Mouse (Mus musculus) testis, postnatal 14 days (tissue): ENCODE data around the gene Spryd7.
"Not testable (repeated sequence)": the region's sequence is repeated elsewhere in the genome, so short reads cannot be mapped to it uniquely, and the experiment has no call there.

Experiments
- DNase-seq: peaks from one replicate; pipeline ENCODE4 v3.0.0; 2021; ENCODE audit warnings: low spot score

The Spryd7 gene

DNA sequence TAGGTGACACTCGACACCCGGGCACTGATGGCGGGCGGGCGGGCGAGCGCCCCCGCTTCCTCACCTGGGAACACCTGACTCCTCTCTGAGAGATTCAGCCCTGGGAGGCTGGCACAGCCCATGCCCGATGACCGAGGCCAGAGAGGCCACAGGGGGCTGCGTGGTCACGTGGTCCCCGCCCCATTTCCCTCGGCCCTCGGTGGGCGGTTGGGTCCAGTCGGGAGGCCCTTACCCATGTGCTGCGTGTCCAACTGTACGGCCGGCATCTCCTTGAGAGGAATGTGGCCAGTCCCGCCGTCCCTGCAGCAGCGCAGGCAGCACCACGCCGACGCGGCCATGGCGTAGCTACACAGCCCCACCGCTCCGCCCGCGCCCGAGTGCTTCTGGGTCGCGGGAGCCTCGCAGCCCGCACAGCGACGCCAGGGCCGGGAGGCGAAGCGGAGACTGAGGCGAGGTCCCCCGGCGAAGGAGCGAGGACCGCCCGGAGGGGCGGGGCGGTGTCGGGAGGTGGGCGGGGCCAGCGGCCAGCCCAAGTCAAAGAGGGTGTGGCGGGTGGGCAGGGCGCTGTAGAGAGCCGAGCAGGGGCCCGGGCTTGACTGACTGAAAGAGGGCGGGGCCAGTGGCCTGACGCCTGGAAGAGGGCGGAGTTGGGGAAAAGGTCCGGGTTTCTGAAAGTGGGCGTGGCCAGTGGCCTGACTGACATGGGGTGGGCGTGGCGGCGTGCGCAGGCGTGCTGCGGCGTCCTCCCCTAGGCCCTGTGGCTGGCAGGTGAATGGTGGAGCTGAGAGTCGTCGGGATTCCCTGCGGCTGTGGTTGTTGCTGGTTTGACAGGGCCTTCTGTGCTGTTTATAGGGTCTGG, at the start of gene Spryd7:
Gene Spryd7 (minus strand): TSS at position 598 of the 859 bp plus-strand sequence.
- peak; percentile 99 for DNase-seq

DNA sequence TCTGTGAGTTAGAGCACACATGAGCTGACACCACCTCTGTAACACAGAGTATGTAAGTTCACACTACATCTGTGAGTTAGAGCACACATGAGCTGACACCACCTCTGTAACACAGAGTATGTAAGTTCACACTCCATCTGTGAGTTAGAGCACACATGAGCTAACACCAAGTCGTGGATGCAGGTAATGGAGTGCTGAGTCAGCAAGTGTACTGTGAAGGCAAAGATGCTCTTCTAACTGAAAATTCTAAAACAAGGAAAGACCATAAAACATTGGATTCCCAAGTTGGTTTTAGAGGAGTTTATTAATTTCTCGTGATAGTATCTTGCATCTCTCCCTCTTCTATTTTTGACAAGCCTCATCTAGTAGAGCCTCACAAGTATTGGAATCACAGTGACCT, 49.4 kb upstream of the Spryd7 start:
- DNase-seq, result not testable (repeated sequence)

- no peak for DNase-seq
These were observed 47.4 kb upstream of the Spryd7 start for GRCm38 (mm10) chr14:61604081-61604480.

- DNase-seq, result no peak
These were observed 46.5 kb upstream of the Spryd7 start for GRCm38 (mm10) chr14:61603069-61603755.

GRCm38 (mm10) chr14:61601348-61601747, 44.7 kb upstream of the Spryd7 start:
- no peak for DNase-seq

- peak; percentile 89 for DNase-seq
These were observed 42.5 kb upstream of the Spryd7 start for GRCm38 (mm10) chr14:61599057-61599806.

- peak; percentile 25 for DNase-seq
These were observed 41.3 kb upstream of the Spryd7 start, which contains the start of gene Trim13 for GRCm38 (mm10) chr14:61597968-61598367. Trim13 (plus strand) TSS chr14:61598247.

GRCm38 (mm10) chr14:61596719-61597426, 40.2 kb upstream of the Spryd7 start:
- DNase-seq, result no peak

DNA sequence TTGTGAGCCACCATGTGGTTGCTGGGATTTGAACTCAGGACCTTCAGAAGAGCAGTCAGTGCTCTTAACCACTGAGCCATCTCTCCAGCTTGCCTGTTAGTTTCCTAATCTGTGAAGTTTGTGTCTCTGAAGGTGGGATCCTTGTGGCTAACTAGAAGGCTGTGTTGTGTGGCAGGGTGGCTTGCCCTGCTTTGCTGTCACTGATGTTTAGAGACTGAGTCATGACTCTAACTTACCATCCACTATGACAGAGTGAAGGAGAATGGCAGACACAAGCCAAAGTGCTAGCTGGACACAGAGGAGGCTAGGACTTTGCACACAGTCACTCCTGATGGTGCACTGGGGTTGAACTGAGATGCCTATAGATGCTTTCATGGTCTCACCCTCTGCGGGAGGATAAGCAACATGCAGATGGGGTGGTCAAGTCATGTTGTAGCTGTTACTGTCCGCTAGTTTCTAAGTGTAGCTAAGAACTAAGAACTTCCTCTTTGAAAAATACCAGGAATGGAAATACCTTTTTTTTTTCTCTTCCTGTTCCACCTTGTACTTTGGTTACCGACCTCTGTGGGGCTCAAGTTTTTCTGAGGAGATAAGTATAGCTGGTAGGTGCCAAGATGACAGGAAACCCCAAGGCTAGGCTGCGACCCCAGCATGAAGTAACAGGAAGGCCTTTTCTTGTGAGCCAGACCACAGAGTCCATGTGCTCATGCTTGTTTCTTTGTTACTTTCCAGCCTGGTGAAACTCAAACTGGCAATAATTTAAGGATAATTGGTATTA, 32.8 kb upstream of the Spryd7 start:
- DNase-seq, result no peak

DNA sequence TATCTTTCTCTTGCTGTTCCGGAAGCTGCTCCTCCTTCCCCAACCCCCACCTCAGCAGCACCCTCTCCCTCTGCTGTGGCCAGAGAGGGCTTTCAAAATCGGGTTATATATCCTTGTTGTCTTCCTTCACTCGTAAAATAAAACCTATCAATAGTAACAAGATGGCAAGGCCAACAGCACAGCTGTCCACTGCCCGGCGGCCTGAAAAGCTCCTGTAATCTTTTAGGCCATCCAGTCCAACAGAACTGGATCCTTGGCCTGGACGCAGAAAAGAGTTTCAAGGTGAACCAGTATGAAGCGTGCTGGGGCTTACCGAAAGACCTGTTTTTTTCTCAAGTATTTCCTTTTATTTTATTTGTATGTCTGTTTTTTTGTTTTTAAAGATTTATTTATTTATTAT, 19.3 kb upstream of the Spryd7 start:
- DNase-seq, result peak; percentile 24

GRCm38 (mm10) chr14:61575066-61575465, 18.4 kb upstream of the Spryd7 start:
- DNase-seq, result peak; percentile 81

- DNase-seq, result no peak
These were observed 15.4 kb upstream of the Spryd7 start for GRCm38 (mm10) chr14:61572131-61572530.

DNA sequence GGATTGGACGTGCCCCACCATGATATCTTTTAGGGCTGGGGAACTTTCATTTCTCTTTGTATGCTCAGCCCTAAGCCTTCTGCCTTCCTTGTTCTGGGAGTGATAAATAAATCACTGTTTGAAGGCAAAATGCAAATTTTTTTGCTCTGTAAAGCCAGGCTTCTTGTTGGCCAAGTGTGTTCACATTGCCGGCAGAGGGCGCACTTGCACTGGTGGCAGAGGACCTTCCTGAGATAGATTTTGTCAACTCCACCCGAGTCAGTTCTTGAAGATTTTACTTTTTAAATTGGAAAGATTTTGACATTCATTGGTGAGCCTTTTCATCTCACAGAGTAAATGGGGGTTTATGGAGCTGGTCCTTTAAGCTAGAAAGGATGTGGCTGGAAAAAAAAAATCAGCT, 14.7 kb upstream of the Spryd7 start:
- DNase-seq, result peak; percentile 67

DNA sequence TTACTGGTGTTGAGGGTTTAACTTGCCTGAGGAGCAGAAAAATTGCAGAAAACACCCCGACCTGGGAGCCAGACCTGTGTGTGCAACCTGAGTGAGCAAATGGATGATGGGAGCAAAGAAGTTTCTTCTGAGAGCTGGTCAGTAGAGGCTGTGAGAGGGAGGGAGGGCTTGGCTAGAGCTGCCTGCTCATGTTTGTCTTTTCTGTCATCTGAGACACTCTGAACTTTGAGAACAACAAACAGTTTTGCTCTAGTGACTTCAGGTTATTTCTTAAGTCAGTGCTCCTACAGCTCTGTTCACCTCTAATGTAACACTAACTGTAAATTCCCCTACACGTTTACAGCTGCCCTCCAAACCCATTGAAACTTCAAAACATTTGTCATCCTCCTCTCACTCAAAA, 12.7 kb upstream of the Spryd7 start:
- DNase-seq, result no peak

GRCm38 (mm10) chr14:61566211-61566610, 9.5 kb upstream of the Spryd7 start:
- DNase-seq, result not testable (repeated sequence)

- no peak for DNase-seq
These were observed 3.2 kb upstream of the Spryd7 start for GRCm38 (mm10) chr14:61559856-61560255.

- DNase-seq, result no peak
These were observed 2.2 kb upstream of the Spryd7 start for GRCm38 (mm10) chr14:61558901-61559300.

DNA sequence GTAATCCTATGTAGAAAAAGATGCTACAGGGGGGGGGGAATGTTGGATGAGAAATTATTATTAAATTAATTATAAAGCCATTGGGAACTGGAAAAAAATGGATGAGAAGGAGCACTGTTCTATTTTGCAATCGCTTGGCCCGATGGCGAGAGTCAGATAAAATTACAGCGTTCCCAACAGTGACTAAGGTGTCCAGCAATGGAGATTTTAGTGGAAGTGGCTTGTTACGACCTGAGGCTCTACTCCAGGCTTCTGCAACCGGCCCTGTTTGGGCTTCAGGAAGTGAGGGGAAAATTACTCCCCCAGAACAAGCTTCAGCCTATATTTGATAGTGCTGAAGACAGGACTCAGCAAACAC, 776 bp downstream of the Spryd7 start:
- no peak for DNase-seq

- no peak for DNase-seq
These were observed 8.1 kb downstream of the Spryd7 start for GRCm38 (mm10) chr14:61548614-61549013.

DNA sequence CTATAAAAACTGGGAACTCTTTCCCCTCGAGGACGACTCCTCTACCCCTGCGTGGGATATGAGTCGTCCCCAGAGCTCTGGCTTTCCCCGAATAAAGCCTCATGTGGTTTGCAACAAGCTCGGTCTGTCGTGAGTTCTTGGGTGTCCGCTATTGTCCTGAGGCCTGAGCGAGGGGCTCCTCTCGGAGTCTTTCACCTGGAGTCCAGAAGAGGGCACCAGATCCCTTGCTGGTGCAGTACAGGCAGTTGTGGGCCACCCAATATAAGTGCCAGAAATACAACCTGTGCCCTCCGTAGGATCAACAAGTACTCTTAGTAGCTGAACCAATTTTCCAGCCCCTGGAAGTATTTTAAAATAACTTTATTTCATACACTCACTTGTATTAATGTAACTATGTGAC, 18.9 kb downstream of the Spryd7 start:
- DNase-seq, result not testable (repeated sequence)

- DNase-seq, result no peak
These were observed 19.9 kb downstream of the Spryd7 start for GRCm38 (mm10) chr14:61536631-61537264.
